In genomic region chr9:118856665-118857064, GRCm38 (mm10) we compare ENCODE assay signal across 20 mouse cellular contexts.
DNase-seq lines count a peak whose midpoint lies in the region; ATAC-seq and TF ChIP-seq lines count a peak whose summit lies in the region.
"Had no signal": no experiment of that assay in that cellular context is flagged by ENCODE, and none has a peak within 500 bp of the region (broad histone marks: within the 10 kb centered on the region; RNA-seq: fewer than 3 reads in every experiment).

No protein-coding gene starts in this region.

- no peaks in the 10 kb centered on the region for H3K27me3 ChIP-seq in testis, adult 2 months (ENCODE audit: control insufficient read depth, insufficient read depth, low read length)
- no peaks in the 10 kb centered on the region for H3K27me3 ChIP-seq in heart, embryonic 10.5 days (ENCODE audit: insufficient read depth, poor library complexity, severe bottlenecking)
- H3K27me3 ChIP-seq in kidney, embryonic 14.5 days (ENCODE audit: control insufficient read depth, insufficient read depth, low read length) = no peaks in the 10 kb centered on the region
- no peaks in the 10 kb centered on the region for H3K27me3 ChIP-seq in intestine, embryonic 16.5 days (replicated peaks; ENCODE audit: control insufficient read depth, insufficient read depth, low read length)
- H3K27me3 ChIP-seq: liver, embryonic 13.5 days; stomach, embryonic 15.5 days had no signal

- no peaks in the 10 kb centered on the region for H3K4me1 ChIP-seq in testis, adult 2 months (ENCODE audit: control insufficient read depth, insufficient read depth, low read length)
- H3K4me1 ChIP-seq in heart, embryonic 10.5 days = peaks cover 35% of the 10 kb centered on the region
- peaks cover 10% of the 10 kb centered on the region for H3K4me1 ChIP-seq in kidney, embryonic 14.5 days (ENCODE audit: control insufficient read depth, insufficient read depth, low read length)
- peaks cover 9% of the 10 kb centered on the region for H3K4me1 ChIP-seq in intestine, embryonic 16.5 days (ENCODE audit: control insufficient read depth, insufficient read depth, low read length)

- H3K4me2 ChIP-seq in kidney, embryonic 14.5 days (replicated peaks; ENCODE audit: low read depth, low read length) = no peak overlapping the region
- no peak overlapping the region for H3K4me2 ChIP-seq in intestine, embryonic 16.5 days (ENCODE audit: low read depth, low read length)
- H3K4me2 ChIP-seq: liver, embryonic 13.5 days; stomach, embryonic 15.5 days had no signal

- WGBS in heart, embryonic 10.5 days = 46% methylated on average over 9 of the region's 9 CpGs
- WGBS in kidney, embryonic 14.5 days = 84% methylated on average over 9 of the region's 9 CpGs
- WGBS in intestine, embryonic 16.5 days = 79% methylated on average over 9 of the region's 9 CpGs

- no peak for TF ChIP-seq POLR2A in testis, adult 2 months (IDR thresholded peaks at IDR 0.05; ENCODE audit: control insufficient read depth, low read depth, low read length)

- peak overlapping the region; percentile 0; the same call in 1 of the 2 replicates for H3K27ac ChIP-seq in testis, adult 2 months (ENCODE audit: control insufficient read depth, insufficient read depth, low read depth, low read length)
- peak overlapping the region; percentile 52 for H3K27ac ChIP-seq in heart, embryonic 10.5 days
- no peak overlapping the region for H3K27ac ChIP-seq in kidney, embryonic 14.5 days (ENCODE audit: low read depth, low read length)
- H3K27ac ChIP-seq in intestine, embryonic 16.5 days (ENCODE audit: low read length) = no peak overlapping the region
- H3K27ac ChIP-seq: gastrocnemius, adult 2 months; hindbrain, embryonic 10.5 days; liver, embryonic 13.5 days; stomach, embryonic 15.5 days had no signal

- H3K4me3 ChIP-seq in testis, adult 2 months (ENCODE audit: control insufficient read depth, low read depth, low read length) = no peak overlapping the region
- H3K4me3 ChIP-seq in heart, embryonic 10.5 days = no peak overlapping the region
- no peak overlapping the region for H3K4me3 ChIP-seq in kidney, embryonic 14.5 days (ENCODE audit: low read length)
- H3K4me3 ChIP-seq in intestine, embryonic 16.5 days (ENCODE audit: low read length) = no peak overlapping the region
- H3K4me3 ChIP-seq: gastrocnemius, adult 2 months; hindbrain, embryonic 10.5 days; liver, embryonic 13.5 days; stomach, embryonic 15.5 days had no signal

- no peaks in the 10 kb centered on the region for H3K36me3 ChIP-seq in testis, adult 2 months (ENCODE audit: control insufficient read depth, insufficient read depth, low read length)
- no peaks in the 10 kb centered on the region for H3K36me3 ChIP-seq in heart, embryonic 10.5 days
- peaks cover 16% of the 10 kb centered on the region; the same call in 1 of the 2 replicates for H3K36me3 ChIP-seq in kidney, embryonic 14.5 days (ENCODE audit: control insufficient read depth, insufficient read depth, low read length)
- H3K36me3 ChIP-seq in intestine, embryonic 16.5 days (ENCODE audit: control insufficient read depth, insufficient read depth, low read length) = no peaks in the 10 kb centered on the region
- H3K36me3 ChIP-seq: hindbrain, embryonic 10.5 days; liver, embryonic 13.5 days; stomach, embryonic 15.5 days had no signal

- H3K9me3 ChIP-seq in heart, embryonic 10.5 days = no peaks in the 10 kb centered on the region
- H3K9me3 ChIP-seq in kidney, embryonic 14.5 days (ENCODE audit: control insufficient read depth, low read length) = no peaks in the 10 kb centered on the region
- no peaks in the 10 kb centered on the region for H3K9me3 ChIP-seq in intestine, embryonic 16.5 days (ENCODE audit: control insufficient read depth, low read length)
- H3K9me3 ChIP-seq: hindbrain, embryonic 10.5 days; liver, embryonic 13.5 days; stomach, embryonic 15.5 days had no signal

- DNase-seq in testis, postnatal 14 days (ENCODE audit: low spot score) = no peak
- no peak for DNase-seq in heart, embryonic 10.5 days (ENCODE audit: low spot score)
- DNase-seq in heart, postnatal 10 days = peak; percentile 72
- no peak for DNase-seq in adrenal gland, adult 2 months
- DNase-seq: cerebellum, postnatal 14 days; gastrocnemius, adult 2 months; kidney, adult 8-10 months; layer of hippocampus, postnatal 36 days; left cerebral cortex, postnatal 4 days; liver, embryonic 13.5 days; spleen, adult 18-20 months; thymus, postnatal 14 days had no signal

- intact Hi-C loops in heart, postnatal 10 days (cut with DNase I) = loop anchor here (5.0 kb wide), 1 partner anchor 114 kb away; no protein-coding TSS in a partner anchor

- no peak for TF ChIP-seq CTCF in testis, adult 2 months (IDR thresholded peaks at IDR 0.05; ENCODE audit: control insufficient read depth, insufficient read depth, insufficient replicate concordance, low read depth, low read length)

- H3K9ac ChIP-seq in kidney, embryonic 14.5 days (ENCODE audit: low read depth, low read length) = no peak overlapping the region
- H3K9ac ChIP-seq in intestine, embryonic 16.5 days (ENCODE audit: low read depth, low read length) = no peak overlapping the region
- H3K9ac ChIP-seq: liver, embryonic 13.5 days; stomach, embryonic 15.5 days had no signal

- no peak; the same call in 1 of the 2 replicates for ATAC-seq in kidney, embryonic 14.5 days (ENCODE audit: low FRiP score, low TSS enrichment)
- no peak for ATAC-seq in intestine, embryonic 16.5 days
- ATAC-seq: forebrain, embryonic 14.5 days; lung, postnatal 0 days; midbrain, embryonic 16.5 days had no signal

Comparison
In these comparisons a context has a peak if more than half of its experiments do, and no peak if none do; other contexts are left out.
1. DNase-seq: peak in heart, postnatal 10 days (2 of 2); none in testis, postnatal 14 days (single experiment), heart, embryonic 10.5 days (single experiment) and adrenal gland, adult 2 months (single experiment).
2. H3K27ac ChIP-seq: peak in testis, adult 2 months (single experiment) and heart, embryonic 10.5 days (single experiment); none in kidney, embryonic 14.5 days (single experiment) and intestine, embryonic 16.5 days (single experiment).